Mouse (Mus musculus): ENCODE measurements at regions not wholly inside any gene's neighbourhood (a gene's known extent, or its start where the extent isn't known, plus 50 kb on each side); places are given as distances from the start of the nearest gene placed in this dataset.

GRCm38 (mm10) chr12:39784532-39784931 is 253.3 kb downstream of the Arl4a start:
- H3K27me3 ChIP-seq (ENCODE audit: insufficient read depth, low read length), result no peaks in the 10 kb centered on the region
- H3K4me3 ChIP-seq (ENCODE audit: low read depth, low read length), result no peak overlapping the region
- no peaks in the 10 kb centered on the region for H3K36me3 ChIP-seq (replicated peaks)
- TF ChIP-seq GATA1 (IDR thresholded peaks at IDR 0.05; ENCODE audit: borderline replicate concordance, low read length) (no peak), TAL1 (conservative IDR thresholded peaks at IDR 0.05; ENCODE audit: low read depth, low read length) (no peak), GATA2 (IDR thresholded peaks at IDR 0.05; ENCODE audit: borderline replicate concordance, low read depth, low read length) (no peak), POLR2AphosphoS5 (IDR thresholded peaks at IDR 0.05; ENCODE audit: insufficient replicate concordance, low read depth, low read length) (no peak), CTCF (IDR thresholded peaks at IDR 0.05; ENCODE audit: low read depth, low read length) (no peak)
- H3K4me1 ChIP-seq (ENCODE audit: insufficient read depth, low read depth, low read length), result no peaks in the 10 kb centered on the region
- H3K9me3 ChIP-seq (replicated peaks), result no peaks in the 10 kb centered on the region
- no peak for DNase-seq (ENCODE audit: low spot score)
- ATAC-seq (ENCODE audit: extremely low read depth, insufficient number of reproducible peaks, low FRiP score, poor library complexity, severe bottlenecking), result no peak

GRCm38 (mm10) chr12:39776173-39776572 is 261.7 kb downstream of the Arl4a start:
- no peaks in the 10 kb centered on the region for H3K4me1 ChIP-seq (ENCODE audit: insufficient read depth, low read depth, low read length)
- H3K36me3 ChIP-seq (replicated peaks), result no peaks in the 10 kb centered on the region
- H3K4me3 ChIP-seq (ENCODE audit: low read depth, low read length), result no peak overlapping the region
- no peak for DNase-seq (ENCODE audit: low spot score)
- no peak for ATAC-seq (ENCODE audit: extremely low read depth, insufficient number of reproducible peaks, low FRiP score, poor library complexity, severe bottlenecking)
- TF ChIP-seq GATA1 (IDR thresholded peaks at IDR 0.05; ENCODE audit: borderline replicate concordance, low read length) (no peak), POLR2AphosphoS5 (IDR thresholded peaks at IDR 0.05; ENCODE audit: insufficient replicate concordance, low read depth, low read length) (no peak), TAL1 (conservative IDR thresholded peaks at IDR 0.05; ENCODE audit: low read depth, low read length) (no peak), CTCF (IDR thresholded peaks at IDR 0.05; ENCODE audit: low read depth, low read length) (no peak), GATA2 (IDR thresholded peaks at IDR 0.05; ENCODE audit: borderline replicate concordance, low read depth, low read length) (no peak)
- no peaks in the 10 kb centered on the region for H3K27me3 ChIP-seq (ENCODE audit: insufficient read depth, low read length)
- H3K9me3 ChIP-seq (replicated peaks), result no peaks in the 10 kb centered on the region

DNA sequence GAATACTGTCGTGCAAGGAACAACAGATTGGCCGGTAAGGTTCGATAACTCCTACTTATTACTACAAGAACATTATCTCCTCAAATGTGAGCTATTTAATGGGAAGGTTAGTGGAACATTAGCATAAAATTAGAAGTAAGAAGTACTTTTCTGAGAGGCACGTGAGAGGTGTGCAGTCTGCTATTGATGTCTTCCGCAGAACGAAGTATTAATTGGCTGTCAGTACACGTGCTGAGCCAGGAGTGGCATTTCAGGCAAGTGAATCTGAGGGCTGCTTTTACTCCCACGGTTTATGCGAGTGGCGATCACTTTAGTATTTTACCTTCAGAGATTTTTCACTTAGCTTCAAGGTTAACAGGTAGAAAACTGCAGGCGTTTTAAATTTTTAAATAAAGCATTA is 270.8 kb downstream of the Arl4a start:
- Histone ChIP-seq H3K9me3 (replicated peaks) (no peaks in the 10 kb centered on the region), H3K4me1 (ENCODE audit: insufficient read depth, low read depth, low read length) (no peaks in the 10 kb centered on the region), H3K36me3 (replicated peaks) (no peaks in the 10 kb centered on the region), H3K4me3 (ENCODE audit: low read depth, low read length) (no peak overlapping the region), H3K27me3 (ENCODE audit: insufficient read depth, low read length) (peaks cover 2% of the 10 kb centered on the region; the same call in 1 of the 2 replicates)
- ATAC-seq (ENCODE audit: extremely low read depth, insufficient number of reproducible peaks, low FRiP score, poor library complexity, severe bottlenecking) (no peak), DNase-seq (ENCODE audit: low spot score) (no peak)
- no peak for TF ChIP-seq CTCF (IDR thresholded peaks at IDR 0.05; ENCODE audit: low read depth, low read length)
- TF ChIP-seq GATA2 (IDR thresholded peaks at IDR 0.05; ENCODE audit: borderline replicate concordance, low read depth, low read length), result no peak
- no peak for TF ChIP-seq POLR2AphosphoS5 (IDR thresholded peaks at IDR 0.05; ENCODE audit: insufficient replicate concordance, low read depth, low read length)

DNA sequence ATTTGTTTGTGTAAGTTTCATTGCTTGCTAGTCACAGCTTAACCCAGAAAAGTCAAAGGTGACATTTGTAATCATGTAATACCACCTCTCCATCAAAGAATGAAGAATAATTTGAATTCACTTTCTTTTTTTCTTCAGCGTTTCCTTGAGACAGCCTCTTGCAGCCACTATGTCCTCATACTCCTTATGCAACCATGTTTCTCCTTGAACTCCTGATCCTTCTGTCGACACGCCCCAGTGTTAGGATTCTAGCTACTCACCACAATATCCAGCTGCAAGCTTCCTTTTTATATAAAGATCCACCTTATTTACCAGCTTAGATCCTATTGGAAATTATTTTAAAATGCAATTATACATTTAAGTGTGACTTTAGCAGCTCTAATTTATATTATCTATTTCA is 274.3 kb downstream of the Arl4a start:
- ATAC-seq (ENCODE audit: extremely low read depth, insufficient number of reproducible peaks, low FRiP score, poor library complexity, severe bottlenecking) (no peak), DNase-seq (ENCODE audit: low spot score) (no peak)
- no peak for TF ChIP-seq GATA1 (IDR thresholded peaks at IDR 0.05; ENCODE audit: borderline replicate concordance, low read length)
- no peak for TF ChIP-seq TAL1 (conservative IDR thresholded peaks at IDR 0.05; ENCODE audit: low read depth, low read length)
- TF ChIP-seq GATA2 (IDR thresholded peaks at IDR 0.05; ENCODE audit: borderline replicate concordance, low read depth, low read length), result no peak
- no peak for TF ChIP-seq POLR2AphosphoS5 (IDR thresholded peaks at IDR 0.05; ENCODE audit: insufficient replicate concordance, low read depth, low read length)
- no peak for TF ChIP-seq CTCF (IDR thresholded peaks at IDR 0.05; ENCODE audit: low read depth, low read length)
- Histone ChIP-seq H3K27me3 (ENCODE audit: insufficient read depth, low read length) (peaks cover 2% of the 10 kb centered on the region; the same call in 1 of the 2 replicates), H3K4me3 (ENCODE audit: low read depth, low read length) (no peak overlapping the region), H3K9me3 (replicated peaks) (no peaks in the 10 kb centered on the region), H3K36me3 (replicated peaks) (no peaks in the 10 kb centered on the region), H3K4me1 (ENCODE audit: insufficient read depth, low read depth, low read length) (no peaks in the 10 kb centered on the region)

GRCm38 (mm10) chr12:39761946-39762345 is 275.9 kb downstream of the Arl4a start:
- H3K4me1 ChIP-seq (ENCODE audit: insufficient read depth, low read depth, low read length), result no peaks in the 10 kb centered on the region
- H3K36me3 ChIP-seq (replicated peaks), result no peaks in the 10 kb centered on the region
- peaks cover 2% of the 10 kb centered on the region; the same call in 1 of the 2 replicates for H3K27me3 ChIP-seq (ENCODE audit: insufficient read depth, low read length)
- DNase-seq (ENCODE audit: low spot score) (no peak), ATAC-seq (ENCODE audit: extremely low read depth, insufficient number of reproducible peaks, low FRiP score, poor library complexity, severe bottlenecking) (no peak)
- no peak for TF ChIP-seq POLR2AphosphoS5 (IDR thresholded peaks at IDR 0.05; ENCODE audit: insufficient replicate concordance, low read depth, low read length)
- TF ChIP-seq TAL1 (conservative IDR thresholded peaks at IDR 0.05; ENCODE audit: low read depth, low read length), result no peak
- no peak for TF ChIP-seq GATA1 (IDR thresholded peaks at IDR 0.05; ENCODE audit: borderline replicate concordance, low read length)
- H3K9me3 ChIP-seq (replicated peaks), result no peaks in the 10 kb centered on the region
- H3K4me3 ChIP-seq (ENCODE audit: low read depth, low read length), result no peak overlapping the region

DNA sequence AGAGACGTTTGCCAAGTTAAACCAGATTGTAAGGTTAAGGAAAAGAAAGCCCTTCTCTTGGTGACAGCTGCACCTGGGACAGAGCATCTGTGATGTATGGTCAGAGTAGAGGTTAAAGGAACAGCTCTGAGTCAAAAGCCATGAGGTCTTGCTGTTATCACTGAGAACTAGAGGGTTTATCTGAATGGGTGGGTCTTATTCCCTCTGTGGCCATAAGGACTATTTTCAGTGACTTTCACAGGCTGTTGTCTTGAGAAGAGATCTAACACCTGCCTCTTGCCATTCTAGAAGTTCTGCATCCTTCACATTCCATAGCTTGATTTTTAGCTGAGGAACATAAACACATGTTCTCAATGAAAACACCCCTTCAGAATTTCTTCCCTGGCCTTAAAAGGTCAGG is 276.5 kb downstream of the Arl4a start:
- ATAC-seq (ENCODE audit: extremely low read depth, insufficient number of reproducible peaks, low FRiP score, poor library complexity, severe bottlenecking) (no peak), DNase-seq (ENCODE audit: low spot score) (no peak)
- Histone ChIP-seq H3K4me3 (ENCODE audit: low read depth, low read length) (no peak overlapping the region), H3K36me3 (replicated peaks) (no peaks in the 10 kb centered on the region), H3K27me3 (ENCODE audit: insufficient read depth, low read length) (peaks cover 2% of the 10 kb centered on the region; the same call in 1 of the 2 replicates), H3K4me1 (ENCODE audit: insufficient read depth, low read depth, low read length) (no peaks in the 10 kb centered on the region), H3K9me3 (replicated peaks) (no peaks in the 10 kb centered on the region)
- TF ChIP-seq GATA1 (IDR thresholded peaks at IDR 0.05; ENCODE audit: borderline replicate concordance, low read length) (no peak), CTCF (IDR thresholded peaks at IDR 0.05; ENCODE audit: low read depth, low read length) (no peak), TAL1 (conservative IDR thresholded peaks at IDR 0.05; ENCODE audit: low read depth, low read length) (no peak), POLR2AphosphoS5 (IDR thresholded peaks at IDR 0.05; ENCODE audit: insufficient replicate concordance, low read depth, low read length) (no peak)

- no peak for DNase-seq (ENCODE audit: low spot score)
- H3K4me1 ChIP-seq (ENCODE audit: insufficient read depth, low read depth, low read length), result no peaks in the 10 kb centered on the region
- H3K27me3 ChIP-seq (ENCODE audit: insufficient read depth, low read length), result no peaks in the 10 kb centered on the region
- H3K4me3 ChIP-seq (ENCODE audit: low read depth, low read length), result no peak overlapping the region
- no peaks in the 10 kb centered on the region for H3K36me3 ChIP-seq (replicated peaks)
- TF ChIP-seq GATA2 (IDR thresholded peaks at IDR 0.05; ENCODE audit: borderline replicate concordance, low read depth, low read length), result no peak
- no peak for TF ChIP-seq TAL1 (conservative IDR thresholded peaks at IDR 0.05; ENCODE audit: low read depth, low read length)
- no peak for TF ChIP-seq CTCF (IDR thresholded peaks at IDR 0.05; ENCODE audit: low read depth, low read length)
- no peak for TF ChIP-seq POLR2AphosphoS5 (IDR thresholded peaks at IDR 0.05; ENCODE audit: insufficient replicate concordance, low read depth, low read length)
- no peak for TF ChIP-seq GATA1 (IDR thresholded peaks at IDR 0.05; ENCODE audit: borderline replicate concordance, low read length)
- no peaks in the 10 kb centered on the region for H3K9me3 ChIP-seq (replicated peaks)
- no peak for ATAC-seq (ENCODE audit: extremely low read depth, insufficient number of reproducible peaks, low FRiP score, poor library complexity, severe bottlenecking)
Measured at GRCm38 (mm10) chr12:39757975-39758374, 279.9 kb downstream of the Arl4a start.

Measured in G1E (cell line).